Mouse (Mus musculus) cerebellum, adult 2 months (tissue): Measurements from ENCODE around the gene Cwc25. TPM values are rescaled to one million over a fixed set of nuclear protein-coding genes. Genes with fewer than 3 reads are reported as not detected.

Experiments
- DNase-seq, 2 experiments: peaks; one replicate each; pipeline ENCODE4 v3.0.0; 2021
- H3K27ac ChIP-seq: fragments of 200-500 bp; 2 replicates; pipeline ENCODE4 v1.5.1; 2012; ENCODE audit warnings: low read length, control low read depth, inconsistent platforms; ENCODE audit not compliant: insufficient read depth
- H3K27me3 ChIP-seq: fragments of 200-500 bp; 2 replicates; pipeline ENCODE4 v1.6.1; 2012; ENCODE audit warnings: inconsistent platforms, mild to moderate bottlenecking, low read length, moderate library complexity; ENCODE audit not compliant: control insufficient read depth, insufficient read depth
- H3K4me1 ChIP-seq: fragments of 200-500 bp; 2 replicates; pipeline ENCODE4 v1.6.1; 2011; ENCODE audit warnings: low read length; ENCODE audit not compliant: control insufficient read depth, insufficient read depth
- H3K4me3 ChIP-seq: fragments of 200-500 bp; replicated peaks from 2 replicates; pipeline ENCODE3; 2011; ENCODE audit warnings: mild to moderate bottlenecking, low read depth, low read length, control low read depth; ENCODE audit not compliant: insufficient read depth
- CTCF ChIP-seq: fragments of 200-500 bp; IDR thresholded peaks from 2 replicates; pipeline ENCODE4 v1.5.1; 2011; ENCODE audit warnings: low read depth, mild to moderate bottlenecking, control low read depth, low read length, moderate library complexity, borderline replicate concordance; ENCODE audit not compliant: insufficient read depth
- POLR2A ChIP-seq: fragments of 200-500 bp; IDR thresholded peaks from 2 replicates; pipeline ENCODE4 v1.6.1; 2011; ENCODE audit warnings: low read length, control low read depth, borderline replicate concordance; ENCODE audit not compliant: insufficient read depth
- WGBS: fragments of 180-500 bp; shearing (Covaris S2); methylation state at CpG from one replicate; pipeline ENCODE4 v1.1.7; 2018; 5-methylcytosine and 5-hydroxymethylcytosine counted together
- polyA plus RNA-seq: library from polyadenylated mRNA; depleted of rRNA; stranded (reverse); fragments of >200 nt; gene quantifications from 2 replicates; pipeline ENCODE4 v1.2.3, GENCODE M21; 2012; rRNA removed

Cwc25 gene
- 17.2 and 17.7 TPM in 2 replicates for polyA plus RNA-seq

GRCm38 (mm10) chr11:97766154-97766881 lies at the start of gene Cwc25:
Gene Cwc25 (minus strand): TSS chr11:97766556.
- DNase-seq: peak; percentile 95 to 96
- peak within 1 kb of the TSS; percentile 91 for H3K27ac ChIP-seq
- WGBS: under 1% methylated on average over 38 of the region's 38 CpGs
- H3K4me1 ChIP-seq: peaks cover 8% of the 10 kb centered on the region; the same call in 1 of the 2 replicates
- peak within 1 kb of the TSS; percentile 95 for H3K4me3 ChIP-seq
- no peak for TF ChIP-seq CTCF
- TF ChIP-seq POLR2A: peak; percentile 93; the same call in 1 of the 2 replicates
- H3K27me3 ChIP-seq: no peaks in the 10 kb centered on the region

DNA sequence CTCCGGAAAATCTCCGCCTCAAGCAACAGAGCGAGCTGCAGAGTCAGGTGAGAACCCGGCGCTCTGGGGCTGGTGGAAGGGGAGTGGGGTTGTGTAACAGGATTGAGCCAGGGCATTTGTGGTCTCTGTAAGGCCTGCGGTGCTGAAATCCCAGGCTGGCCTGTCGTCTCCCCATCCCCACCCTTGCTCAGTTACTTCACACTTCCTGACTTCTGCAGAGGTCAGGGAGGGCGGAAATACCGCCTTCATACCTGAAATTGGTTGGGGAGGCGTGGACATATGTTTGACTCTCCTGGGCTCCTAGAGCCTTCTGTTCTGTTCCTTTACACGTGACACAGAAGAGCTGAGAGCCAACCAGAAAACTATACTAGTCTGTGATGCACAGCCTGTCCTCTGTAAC lies 49.4 kb upstream of the Cwc25 start:
- no peaks in the 10 kb centered on the region for H3K27me3 ChIP-seq
- H3K4me1 ChIP-seq: peaks cover 54% of the 10 kb centered on the region
- TF ChIP-seq CTCF (no peak), POLR2A (no peak)
- no peak for DNase-seq
- WGBS: 52% methylated on average over 11 of the region's 11 CpGs
- H3K27ac ChIP-seq: peak overlapping the region; percentile 50; the same call in 1 of the 2 replicates
- no peak overlapping the region for H3K4me3 ChIP-seq

GRCm38 (mm10) chr11:97813746-97814515 lies 47.6 kb upstream of the Cwc25 start:
- no peak overlapping the region for H3K4me3 ChIP-seq
- TF ChIP-seq CTCF: no peak
- TF ChIP-seq POLR2A: no peak
- no peak for DNase-seq
- peaks cover 63% of the 10 kb centered on the region for H3K4me1 ChIP-seq
- H3K27me3 ChIP-seq: no peaks in the 10 kb centered on the region
- WGBS: 38% methylated on average over 17 of the region's 17 CpGs
- H3K27ac ChIP-seq: no peak overlapping the region

GRCm38 (mm10) chr11:97813085-97813484 lies 46.7 kb upstream of the Cwc25 start:
- TF ChIP-seq POLR2A (no peak), CTCF (no peak)
- Histone ChIP-seq H3K27ac (no peak overlapping the region), H3K27me3 (no peaks in the 10 kb centered on the region)

GRCm38 (mm10) chr11:97812491-97812921 lies 46.1 kb upstream of the Cwc25 start:
- 43% methylated on average over 3 of the region's 3 CpGs for WGBS
- Histone ChIP-seq H3K27me3 (no peaks in the 10 kb centered on the region), H3K4me1 (peaks cover 64% of the 10 kb centered on the region), H3K4me3 (no peak overlapping the region), H3K27ac (no peak overlapping the region)
- TF ChIP-seq POLR2A: no peak
- DNase-seq: no peak

More at GRCm38 (mm10) chr11:97813085-97813484, 46.7 kb upstream of the Cwc25 start:
- WGBS: 31% methylated on average over 7 of the region's 7 CpGs
- DNase-seq: no peak
- no peak overlapping the region for H3K4me3 ChIP-seq
- H3K4me1 ChIP-seq: peaks cover 63% of the 10 kb centered on the region

DNA sequence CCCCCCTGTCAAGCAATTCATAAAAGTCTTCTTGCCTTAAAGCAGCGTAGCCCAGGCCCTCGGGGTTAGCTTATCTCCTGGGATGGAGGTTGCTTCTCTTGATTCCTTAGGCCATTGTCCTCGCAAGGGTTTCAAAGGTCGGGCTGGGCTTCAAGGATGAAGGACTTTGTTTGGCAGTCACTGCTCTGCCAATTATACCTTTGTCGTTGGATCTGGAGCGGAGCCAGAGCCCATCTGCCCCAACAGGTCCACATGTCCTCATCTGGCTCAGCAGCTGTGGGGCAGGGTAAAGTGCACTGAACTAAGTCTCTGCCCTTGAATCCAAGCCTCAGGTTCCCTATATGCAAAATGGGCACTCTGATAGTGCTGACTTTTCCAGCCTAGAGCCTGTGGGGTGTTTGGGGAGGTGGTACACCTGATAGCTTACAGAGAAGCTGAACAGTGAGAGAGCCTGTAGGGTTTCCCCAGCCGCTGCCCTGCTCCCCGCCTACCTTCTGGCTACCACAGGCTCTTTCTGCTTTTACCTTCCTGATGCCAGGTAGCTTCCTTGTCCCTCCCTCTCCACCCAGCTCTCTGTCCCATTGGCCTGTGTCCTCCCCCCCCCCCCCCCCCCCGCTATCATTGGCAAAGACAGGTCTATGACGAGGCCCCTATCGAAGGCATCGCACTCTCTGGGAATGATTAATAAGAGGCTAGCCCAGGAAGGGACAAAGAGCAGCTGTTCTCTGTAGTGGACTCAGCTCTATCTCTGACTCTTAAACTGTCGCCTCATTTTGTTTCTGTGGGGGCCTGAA lies 45.4 kb upstream of the Cwc25 start:
- Histone ChIP-seq H3K4me1 (peaks cover 66% of the 10 kb centered on the region), H3K27ac (no peak overlapping the region), H3K27me3 (no peaks in the 10 kb centered on the region), H3K4me3 (no peak overlapping the region)
- TF ChIP-seq CTCF (no peak), POLR2A (no peak)
- WGBS: 38% methylated on average over 13 of the region's 13 CpGs
- no peak for DNase-seq

GRCm38 (mm10) chr11:97810970-97811369 lies 44.6 kb upstream of the Cwc25 start:
- DNase-seq: peak in 1 of 2 experiments; percentile 12
- peaks cover 67% of the 10 kb centered on the region for H3K4me1 ChIP-seq
- H3K27ac ChIP-seq: no peak overlapping the region
- 67% methylated on average over 3 of the region's 3 CpGs for WGBS
- no peaks in the 10 kb centered on the region for H3K27me3 ChIP-seq
- no peak overlapping the region for H3K4me3 ChIP-seq
- TF ChIP-seq CTCF (no peak), POLR2A (no peak)
